Mouse (Mus musculus): ENCODE data around the gene Tmsb4x.

- TF ChIP-seq GATA1 (IDR thresholded peaks at IDR 0.05; ENCODE audit: borderline replicate concordance, low read length) (no peak), FLI1 (IDR thresholded peaks at IDR 0.05; ENCODE audit: low read length) (no peak)
These were observed 24.1 kb upstream of the Tmsb4x start for GRCm38 (mm10) chrX:167233104-167233687.
